In genomic region chr7:132679117-132679516, GRCm38 (mm10) we compare ENCODE assay signal across 17 mouse cellular contexts.
DNase-seq lines count a peak whose midpoint lies in the region; ATAC-seq lines count a peak whose summit lies in the region.
"Had no signal": no experiment of that assay in that cellular context is flagged by ENCODE, and none has a peak within 500 bp of the region (broad histone marks: within the 10 kb centered on the region; RNA-seq: fewer than 3 reads in every experiment).

No protein-coding gene starts in this region.

- H3K36me3 ChIP-seq in embryonic facial prominence, embryonic 13.5 days: no peaks in the 10 kb centered on the region
- no peaks in the 10 kb centered on the region for H3K36me3 ChIP-seq in embryonic facial prominence, embryonic 10.5 days (replicated peaks)
- H3K36me3 ChIP-seq: heart, embryonic 12.5 days; limb, embryonic 10.5 days; liver, embryonic 12.5 days; neural tube, embryonic 12.5 days had no signal

- H3K4me1 ChIP-seq in embryonic facial prominence, embryonic 13.5 days: peaks cover 11% of the 10 kb centered on the region; the same call in 1 of the 2 replicates
- peaks cover 7% of the 10 kb centered on the region for H3K4me1 ChIP-seq in embryonic facial prominence, embryonic 10.5 days

- ATAC-seq in embryonic facial prominence, embryonic 13.5 days (ENCODE audit: insufficient number of reproducible peaks, insufficient read depth, low FRiP score, low TSS enrichment, low read depth): no peak
- ATAC-seq: inflammation-experienced regulatory T-cells, adult 6 months; liver, embryonic 12.5 days; Patski had no signal

- 71% methylated on average over 4 of the region's 4 CpGs for WGBS in embryonic facial prominence, embryonic 13.5 days
- WGBS in embryonic facial prominence, embryonic 10.5 days: 81% methylated on average over 4 of the region's 4 CpGs

- no peak overlapping the region for H3K27ac ChIP-seq in embryonic facial prominence, embryonic 13.5 days
- H3K27ac ChIP-seq in embryonic facial prominence, embryonic 10.5 days (replicated peaks): no peak overlapping the region
- H3K27ac ChIP-seq: limb, embryonic 10.5 days; liver, embryonic 12.5 days; neural tube, embryonic 12.5 days had no signal

- H3K9me3 ChIP-seq in embryonic facial prominence, embryonic 13.5 days: no peaks in the 10 kb centered on the region
- H3K9me3 ChIP-seq in embryonic facial prominence, embryonic 10.5 days: no peaks in the 10 kb centered on the region
- H3K9me3 ChIP-seq: heart, embryonic 12.5 days; limb, embryonic 10.5 days; liver, embryonic 12.5 days; neural tube, embryonic 12.5 days had no signal

- H3K4me3 ChIP-seq in embryonic facial prominence, embryonic 13.5 days: no peak overlapping the region
- no peak overlapping the region for H3K4me3 ChIP-seq in embryonic facial prominence, embryonic 10.5 days
- H3K4me3 ChIP-seq: heart, embryonic 12.5 days; limb, embryonic 10.5 days; liver, embryonic 12.5 days; neural tube, embryonic 12.5 days had no signal

- H3K9ac ChIP-seq in embryonic facial prominence, embryonic 13.5 days: 0 out of 2 replicates have a peak overlapping the region, but pooled peaks have one; percentile 11
- H3K9ac ChIP-seq: heart, embryonic 12.5 days; liver, embryonic 12.5 days; neural tube, embryonic 12.5 days had no signal

- H3K27me3 ChIP-seq in embryonic facial prominence, embryonic 13.5 days: no peaks in the 10 kb centered on the region
- no peaks in the 10 kb centered on the region for H3K27me3 ChIP-seq in embryonic facial prominence, embryonic 10.5 days (replicated peaks; ENCODE audit: low read depth, poor library complexity, severe bottlenecking)
- H3K27me3 ChIP-seq: CH12.LX; heart, embryonic 12.5 days; liver, embryonic 12.5 days; neural tube, embryonic 12.5 days; Patski had no signal

- DNase-seq in embryonic facial prominence, embryonic 10.5 days (ENCODE audit: low spot score): no peak
- DNase-seq in layer of hippocampus, adult 9-11 months: peak; percentile 81
- no peak for DNase-seq in layer of hippocampus, postnatal 25 days (ENCODE audit: extremely low spot score in 1 of 2, low spot score in 1 of 2)
- DNase-seq in cerebellum, postnatal 10 days: peak; percentile 91 to 94
- DNase-seq in thymus, adult 18-20 months: no peak
- DNase-seq in c-Kit-positive CD71-positive TER-119-positive erythroid progenitor cells, embryonic 14.5 days (ENCODE audit: low spot score): no peak
- DNase-seq in Muller cell, postnatal 12 days (ENCODE audit: inconsistent ontology term): no peak
- DNase-seq: gastrocnemius, postnatal 14 days; right cerebral cortex, postnatal 25 days had no signal

- H3K4me2 ChIP-seq in embryonic facial prominence, embryonic 13.5 days: no peak overlapping the region
- H3K4me2 ChIP-seq: heart, embryonic 12.5 days; liver, embryonic 12.5 days; neural tube, embryonic 12.5 days had no signal

Comparison
In these comparisons a context has a peak if more than half of its experiments do, and no peak if none do; other contexts are left out.
1. DNase-seq: peak in layer of hippocampus, adult 9-11 months (single experiment) and cerebellum, postnatal 10 days (2 of 2); none in embryonic facial prominence, embryonic 10.5 days (single experiment), layer of hippocampus, postnatal 25 days (0 of 2), thymus, adult 18-20 months (0 of 2), c-Kit-positive CD71-positive TER-119-positive erythroid progenitor cells, embryonic 14.5 days (single experiment) and Muller cell, postnatal 12 days (single experiment).